Comparison of ENCODE assay signal across 18 mouse cellular contexts in the genomic region with DNA sequence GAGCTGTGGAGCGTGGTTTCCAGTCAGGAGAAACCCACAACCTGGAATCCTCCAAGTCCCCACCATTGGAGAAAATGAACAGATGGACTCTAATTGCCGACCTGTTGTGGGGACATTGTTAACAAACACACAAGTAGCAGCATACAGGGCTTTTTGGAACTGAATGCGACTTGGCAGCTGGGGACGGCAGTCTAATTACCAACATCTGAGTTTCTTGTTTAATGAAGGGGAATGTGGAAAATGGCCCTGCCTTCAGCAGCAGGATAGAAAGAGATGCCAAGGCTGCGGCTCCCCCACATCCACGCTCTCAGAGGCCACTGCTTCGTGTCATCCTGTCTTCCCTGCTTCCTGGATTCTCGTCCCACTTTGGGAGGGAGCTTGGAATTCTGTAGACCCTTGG.
DNase-seq lines count a peak whose midpoint lies in the region; ATAC-seq and TF ChIP-seq lines count a peak whose summit lies in the region.
"Had no signal": no experiment of that assay in that cellular context is flagged by ENCODE, and none has a peak within 500 bp of the region (broad histone marks: within the 10 kb centered on the region; RNA-seq: fewer than 3 reads in every experiment).

No protein-coding gene starts in this region.

- no peaks in the 10 kb centered on the region for H3K9me3 ChIP-seq in forebrain, embryonic 13.5 days (replicated peaks)
- no peaks in the 10 kb centered on the region for H3K9me3 ChIP-seq in forebrain, embryonic 10.5 days
- H3K9me3 ChIP-seq in midbrain, postnatal 0 days (ENCODE audit: low read length) = no peaks in the 10 kb centered on the region
- H3K9me3 ChIP-seq in midbrain, embryonic 16.5 days (replicated peaks; ENCODE audit: control insufficient read depth, low read length, poor library complexity, severe bottlenecking) = no peaks in the 10 kb centered on the region
- H3K9me3 ChIP-seq: embryonic facial prominence, embryonic 15.5 days; intestine, embryonic 15.5 days; lung, embryonic 15.5 days; stomach, embryonic 15.5 days had no signal

- peaks cover 20% of the 10 kb centered on the region for H3K4me1 ChIP-seq in forebrain, embryonic 13.5 days
- peaks cover 17% of the 10 kb centered on the region for H3K4me1 ChIP-seq in forebrain, embryonic 10.5 days
- H3K4me1 ChIP-seq in midbrain, postnatal 0 days (ENCODE audit: insufficient read depth, low read length) = no peaks in the 10 kb centered on the region
- H3K4me1 ChIP-seq in midbrain, embryonic 16.5 days (ENCODE audit: control insufficient read depth, insufficient read depth, low read length) = no peaks in the 10 kb centered on the region
- H3K4me1 ChIP-seq: embryonic facial prominence, embryonic 15.5 days; intestine, embryonic 15.5 days; stomach, embryonic 15.5 days had no signal

- peaks cover 80% of the 10 kb centered on the region for H3K27me3 ChIP-seq in forebrain, embryonic 13.5 days
- peaks cover 80% of the 10 kb centered on the region for H3K27me3 ChIP-seq in forebrain, embryonic 10.5 days (ENCODE audit: poor library complexity, severe bottlenecking)
- H3K27me3 ChIP-seq in midbrain, postnatal 0 days (ENCODE audit: insufficient read depth, low read length) = no peaks in the 10 kb centered on the region
- H3K27me3 ChIP-seq in midbrain, embryonic 16.5 days (ENCODE audit: control insufficient read depth, insufficient read depth, low read depth, low read length) = no peaks in the 10 kb centered on the region
- H3K27me3 ChIP-seq: embryonic facial prominence, embryonic 15.5 days; intestine, embryonic 15.5 days; lung, embryonic 15.5 days; stomach, embryonic 15.5 days had no signal

- H3K27ac ChIP-seq in forebrain, embryonic 13.5 days = no peak overlapping the region
- H3K27ac ChIP-seq in forebrain, embryonic 10.5 days = no peak overlapping the region
- H3K27ac ChIP-seq in midbrain, postnatal 0 days (ENCODE audit: low read depth, low read length) = no peak overlapping the region
- no peak overlapping the region for H3K27ac ChIP-seq in midbrain, embryonic 16.5 days (ENCODE audit: low read length)
- H3K27ac ChIP-seq: embryonic facial prominence, embryonic 15.5 days; intestine, embryonic 15.5 days; kidney, postnatal 0 days; lung, embryonic 15.5 days; stomach, embryonic 15.5 days had no signal

- no peak overlapping the region for H3K4me2 ChIP-seq in forebrain, embryonic 13.5 days
- no peak overlapping the region for H3K4me2 ChIP-seq in midbrain, postnatal 0 days (ENCODE audit: low read depth, low read length, poor library complexity, severe bottlenecking)
- no peak overlapping the region for H3K4me2 ChIP-seq in midbrain, embryonic 16.5 days (ENCODE audit: low read length)
- H3K4me2 ChIP-seq: embryonic facial prominence, embryonic 15.5 days; intestine, embryonic 15.5 days; lung, embryonic 15.5 days; stomach, embryonic 15.5 days had no signal

- H3K4me3 ChIP-seq in forebrain, embryonic 13.5 days = no peak overlapping the region
- no peak overlapping the region for H3K4me3 ChIP-seq in forebrain, embryonic 10.5 days
- no peak overlapping the region for H3K4me3 ChIP-seq in midbrain, postnatal 0 days (ENCODE audit: low read depth, low read length)
- no peak overlapping the region for H3K4me3 ChIP-seq in midbrain, embryonic 16.5 days (ENCODE audit: low read depth, low read length)
- H3K4me3 ChIP-seq: embryonic facial prominence, embryonic 15.5 days; intestine, embryonic 15.5 days; lung, embryonic 15.5 days; stomach, embryonic 15.5 days had no signal

- DNase-seq in forebrain, embryonic 10.5 days (ENCODE audit: extremely low spot score, low spot score) = no peak
- DNase-seq in midbrain, postnatal 0 days (ENCODE audit: low spot score) = peak; percentile 76
- peak; percentile 4 for DNase-seq in frontal cortex, postnatal 14 days (ENCODE audit: low spot score in 2 of 2)
- peak; percentile 6 for DNase-seq in right cerebral cortex, postnatal 4 days
- no peak for DNase-seq in thymus, postnatal 25 days
- DNase-seq in lung, postnatal 25 days (ENCODE audit: low spot score) = no peak
- DNase-seq: adrenal gland, adult 8-10 months; B cell, adult 2 months; heart, adult 11 months; heart, postnatal 10 days; liver had no signal

- ATAC-seq in forebrain, embryonic 13.5 days = peak; percentile 75
- ATAC-seq in midbrain, postnatal 0 days (ENCODE audit: low FRiP score) = no peak
- ATAC-seq in midbrain, embryonic 16.5 days = no peak
- ATAC-seq: intestine, embryonic 15.5 days had no signal

- 39% methylated on average over 8 of the region's 8 CpGs for whole genome bisulfite sequencing in forebrain, embryonic 13.5 days
- WGBS in forebrain, embryonic 10.5 days = 86% methylated on average over 8 of the region's 8 CpGs
- WGBS in midbrain, postnatal 0 days = 77% methylated on average over 8 of the region's 8 CpGs
- 72% methylated on average over 8 of the region's 8 CpGs for WGBS in midbrain, embryonic 16.5 days

- H3K36me3 ChIP-seq in forebrain, embryonic 13.5 days (ENCODE audit: poor library complexity, severe bottlenecking) = no peaks in the 10 kb centered on the region
- no peaks in the 10 kb centered on the region for H3K36me3 ChIP-seq in forebrain, embryonic 10.5 days (replicated peaks)
- no peaks in the 10 kb centered on the region for H3K36me3 ChIP-seq in midbrain, postnatal 0 days (ENCODE audit: insufficient read depth, low read length)
- H3K36me3 ChIP-seq in midbrain, embryonic 16.5 days (ENCODE audit: control insufficient read depth, insufficient read depth, low read length) = no peaks in the 10 kb centered on the region
- H3K36me3 ChIP-seq: embryonic facial prominence, embryonic 15.5 days; intestine, embryonic 15.5 days; lung, embryonic 15.5 days; stomach, embryonic 15.5 days had no signal

- no peak overlapping the region for H3K9ac ChIP-seq in forebrain, embryonic 13.5 days
- no peak overlapping the region for H3K9ac ChIP-seq in midbrain, postnatal 0 days (replicated peaks; ENCODE audit: low read length, poor library complexity, severe bottlenecking)
- no peak overlapping the region for H3K9ac ChIP-seq in midbrain, embryonic 16.5 days (ENCODE audit: low read depth, low read length)
- H3K9ac ChIP-seq: embryonic facial prominence, embryonic 15.5 days; intestine, embryonic 15.5 days; lung, embryonic 15.5 days; stomach, embryonic 15.5 days had no signal

- TF ChIP-seq CTCF in midbrain, postnatal 0 days (IDR thresholded peaks at IDR 0.05) = no peak

Comparison
In these comparisons a context has a peak if more than half of its experiments do, and no peak if none do; other contexts are left out.
1. DNase-seq: peak in midbrain, postnatal 0 days (single experiment), frontal cortex, postnatal 14 days (2 of 2) and right cerebral cortex, postnatal 4 days (single experiment); none in forebrain, embryonic 10.5 days (single experiment), thymus, postnatal 25 days (single experiment) and lung, postnatal 25 days (single experiment).